Mouse (Mus musculus) left cerebral cortex, adult 2 months (tissue): ENCODE data around the gene Sprr2a1. TPM values are rescaled to one million over a fixed set of nuclear protein-coding genes. Genes with fewer than 3 reads are reported as not detected.
"Not testable (repeated sequence)": the region's sequence is repeated elsewhere in the genome, so short reads cannot be mapped to it uniquely, and the experiment has no call there.

ENCODE experiments used
- DNase-seq, 2 experiments: peaks; one replicate each; pipeline ENCODE4 v3.0.0; 2021 to 2022; ENCODE audit warnings: low spot score in 2 of 2, mixed read lengths in 1 of 2; ENCODE audit errors: extremely low spot score in 1 of 2
- H3K27ac ChIP-seq: fragments of 200-600 bp; 2 replicates; pipeline ENCODE4 v1.8.1; 2022
- H3K4me3 ChIP-seq: fragments of 200-600 bp; 2 replicates; pipeline ENCODE4 v1.8.1; 2022
- intact Hi-C: fragments of 180-260 bp; cut with DNase I; formaldehyde crosslinking; loops from one replicate; pipeline ENCODE4 v1.15.1; 2025
- total RNA-seq, 2 experiments: library from RNA; stranded (reverse); gene quantifications; 2 replicates each; pipeline ENCODE4 v1.2.3; 2021

Sprr2a1 gene
- total RNA-seq, 2 experiments from 2014 or later: not detected

- DNase-seq, H3K4me3 ChIP-seq, intact Hi-C loops, H3K27ac ChIP-seq: not testable (repeated sequence)
These were observed 34.9 kb downstream of the Sprr2a1 start for GRCm38 (mm10) chr3:92250450-92250849.

- H3K27ac ChIP-seq, DNase-seq, H3K4me3 ChIP-seq, intact Hi-C loops: not testable (repeated sequence)
These were observed 38.3 kb downstream of the Sprr2a1 start for GRCm38 (mm10) chr3:92253860-92254259.

GRCm38 (mm10) chr3:92258526-92258925 lies 42.9 kb downstream of the Sprr2a1 start:
- DNase-seq, H3K4me3 ChIP-seq, H3K27ac ChIP-seq, intact Hi-C loops: not testable (repeated sequence)

DNA sequence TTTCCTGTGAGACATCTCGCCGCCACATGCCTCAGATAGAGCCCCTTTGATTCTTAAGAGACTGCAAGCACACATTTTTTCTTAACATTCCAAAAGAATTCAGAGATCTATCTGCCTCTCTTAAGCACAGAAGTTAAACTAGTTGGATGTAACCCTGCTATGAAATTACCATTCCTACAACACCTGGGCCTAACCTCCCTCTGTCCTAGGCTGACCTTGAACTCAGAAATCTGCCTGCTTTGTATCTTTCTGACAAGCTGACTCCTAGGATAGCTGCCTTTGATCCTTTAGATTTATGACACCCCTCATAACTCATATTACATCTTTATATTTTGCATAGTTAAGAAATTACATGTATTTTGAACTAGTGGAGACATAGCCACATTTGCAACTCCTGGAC lies 47.9 kb downstream of the Sprr2a1 start:
- H3K27ac ChIP-seq, intact Hi-C loops, H3K4me3 ChIP-seq, DNase-seq: not testable (repeated sequence)

Other genes with a start within 250 kb of the Sprr2a1 start
- not detected for gene Pglyrp3, start 201.2 kb upstream of the Sprr2a1 start, total RNA-seq
- 1 to 10 TPM; 1.2 to 2.3 TPM for gene Lor, start 132.7 kb upstream of the Sprr2a1 start, total RNA-seq
- gene Prr9, start 91.9 kb upstream of the Sprr2a1 start, total RNA-seq: not detected
- not detected for gene Lelp1, start 73.1 kb upstream of the Sprr2a1 start, total RNA-seq
- gene Sprr2a2, start 121 bp downstream of the Sprr2a1 start, total RNA-seq: not detected
- gene Sprr2a3, start 69.6 kb downstream of the Sprr2a1 start, total RNA-seq: not detected
- gene Sprr2b, start 100.8 kb downstream of the Sprr2a1 start, total RNA-seq: not detected
- gene Sprr2d, start 123.3 kb downstream of the Sprr2a1 start, total RNA-seq: not detected
- gene Sprr2e, start 136.3 kb downstream of the Sprr2a1 start, total RNA-seq: not detected
- gene Sprr2f, start 149.4 kb downstream of the Sprr2a1 start, total RNA-seq: not detected
- not detected for gene Sprr2h, start 169.9 kb downstream of the Sprr2a1 start, total RNA-seq
- gene Sprr2i, start 192.2 kb downstream of the Sprr2a1 start, total RNA-seq: not detected
- not detected for gene Sprr2j-ps, start 202.3 kb downstream of the Sprr2a1 start, total RNA-seq
- gene Gm9774, start 213.6 kb downstream of the Sprr2a1 start, total RNA-seq: 1 to 10 TPM in 1 of 2 experiments, under 1 TPM in 1; 0.98 to 3.2 TPM
- gene Sprr2k, start 216.8 kb downstream of the Sprr2a1 start, total RNA-seq: not detected
- gene Sprr1b, start 223.0 kb downstream of the Sprr2a1 start, total RNA-seq: not detected
- not detected for gene Sprr3, start 242.9 kb downstream of the Sprr2a1 start, total RNA-seq